Mouse (Mus musculus) cerebellum, postnatal 4 days (tissue): Measurements from ENCODE around the gene Fam161a.

Source experiments
- DNase-seq, 2 experiments: peaks; one replicate each; pipeline ENCODE4 v3.0.0; 2022; ENCODE audit warnings: low spot score in 2 of 2, mixed read lengths in 1 of 2

Gene Fam161a

DNA sequence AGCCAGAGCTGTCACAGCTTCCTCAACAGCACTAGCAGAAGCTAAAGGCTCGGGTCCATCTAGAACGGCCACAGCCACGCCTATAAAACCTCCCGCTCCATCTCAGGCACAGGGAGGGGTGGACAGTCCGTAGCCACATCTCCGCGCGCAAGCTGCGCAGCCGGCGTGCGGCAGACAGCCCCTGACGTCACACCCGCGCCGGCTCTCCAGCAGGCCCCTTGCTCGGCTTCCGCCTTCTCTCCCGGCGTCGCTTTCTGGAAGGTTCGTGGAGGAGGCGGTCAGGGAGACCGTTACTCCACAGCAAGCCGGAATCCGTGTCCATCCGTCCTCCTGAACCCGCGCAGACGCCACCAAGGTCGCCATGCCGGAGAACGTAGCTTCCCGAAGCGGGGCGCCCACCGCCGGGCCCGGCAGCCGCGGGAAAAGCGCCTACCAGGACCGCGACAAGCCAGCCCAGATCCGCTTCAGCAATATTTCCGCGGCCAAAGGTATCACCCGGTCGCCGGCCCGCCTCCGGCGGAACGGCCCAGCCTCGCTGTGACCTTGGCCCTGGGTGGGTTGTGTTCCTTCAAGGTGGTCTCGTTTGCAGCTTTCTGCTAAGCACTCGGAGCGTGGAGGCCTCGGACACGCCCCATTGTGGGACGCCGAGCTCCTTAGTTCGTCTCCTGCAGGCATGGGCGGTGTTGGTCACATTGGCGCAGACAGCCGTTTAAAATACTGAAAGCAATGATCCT lies 16.8 kb upstream of the Fam161a start, which contains the start of gene Cct4:
Cct4 (plus strand) TSS at position 127 of the 734 bp plus-strand sequence.
- DNase-seq = peak; percentile 85 to 91

DNA sequence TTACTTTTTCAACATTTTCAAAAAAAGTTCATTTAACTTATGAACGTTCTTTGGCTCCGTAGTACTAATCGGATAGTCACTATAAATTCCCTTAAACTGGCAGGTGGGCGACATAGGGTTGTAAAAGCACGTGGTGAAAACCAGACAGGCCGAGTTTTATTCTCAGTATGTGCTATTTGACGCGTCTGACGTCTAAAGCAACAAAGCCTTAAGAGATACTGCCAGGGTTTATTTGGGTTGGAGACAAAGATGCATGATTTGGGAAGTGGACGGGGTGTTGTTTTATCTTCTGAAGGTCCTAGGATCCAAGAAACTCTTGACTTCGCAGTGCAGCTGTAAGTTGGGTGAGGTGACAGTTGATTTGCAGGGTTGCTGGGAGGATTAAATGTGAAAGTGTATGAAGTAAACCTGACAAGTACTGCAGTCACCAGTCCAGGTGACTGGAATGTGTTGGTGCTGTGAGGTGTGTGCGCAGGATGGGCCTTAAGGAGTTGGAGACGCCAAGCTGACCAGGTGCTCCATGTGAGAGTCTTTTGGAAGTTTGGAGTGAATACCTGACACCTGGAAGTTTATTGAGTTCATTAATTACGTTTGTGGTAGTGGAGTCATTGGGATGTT lies 16.0 kb upstream of the Fam161a start:
- no peak for DNase-seq

DNA sequence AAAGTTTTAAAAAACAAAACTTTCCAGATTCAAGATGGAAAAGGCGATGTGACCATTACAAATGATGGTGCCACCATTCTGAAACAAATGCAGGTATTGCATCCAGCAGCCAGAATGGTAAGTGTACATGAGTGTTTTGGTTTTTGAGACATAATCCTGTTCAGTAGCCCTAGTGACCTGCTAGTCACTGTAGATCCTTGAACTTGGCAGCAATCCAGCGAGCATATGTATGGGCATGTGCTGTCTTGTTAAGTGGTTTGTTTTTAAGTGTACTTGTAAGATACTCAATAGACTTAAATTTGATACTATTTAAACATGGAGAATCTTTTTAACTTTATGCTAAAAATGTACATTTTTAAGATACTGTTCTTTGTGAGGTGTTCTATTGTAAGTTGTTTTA lies 13.1 kb upstream of the Fam161a start:
- no peak for DNase-seq

DNA sequence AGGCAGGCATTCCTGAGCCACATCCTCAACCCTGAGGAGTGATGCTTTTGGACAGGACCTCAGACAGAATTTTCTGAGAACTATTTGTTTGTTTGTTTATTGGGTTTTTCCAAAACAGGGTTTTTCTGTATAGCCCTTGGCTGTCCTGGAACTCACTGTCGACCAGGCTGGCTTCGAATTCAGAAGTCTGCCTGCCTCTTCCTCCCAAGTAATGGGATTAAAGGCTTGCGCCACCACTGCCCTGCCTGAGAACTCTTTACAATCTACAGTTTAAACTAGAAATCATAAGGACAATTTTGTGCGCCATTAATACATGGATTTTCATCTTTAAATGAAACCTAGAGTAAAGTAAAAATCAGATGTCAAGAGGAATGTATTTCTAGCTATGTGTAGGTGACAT lies 11.9 kb upstream of the Fam161a start:
- no peak for DNase-seq

DNA sequence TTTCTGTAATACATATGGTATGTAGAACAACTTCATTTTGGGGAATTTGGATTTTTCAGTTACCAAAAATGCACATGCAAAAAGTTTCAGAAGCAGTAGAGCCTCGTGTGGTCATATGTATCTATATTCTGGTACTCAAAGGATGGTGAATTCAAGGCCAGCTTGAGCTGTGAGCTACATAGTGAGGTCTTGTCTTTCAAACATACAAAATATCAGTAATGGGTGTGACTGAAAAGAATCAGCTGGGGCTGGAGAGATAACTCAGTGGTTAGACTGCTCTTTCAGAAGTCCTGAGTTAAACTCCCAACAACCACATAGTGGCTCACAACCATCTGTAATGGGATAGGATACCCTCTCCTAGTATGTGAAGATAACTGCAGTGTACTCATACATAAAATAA lies 9.0 kb upstream of the Fam161a start:
- no peak for DNase-seq

DNA sequence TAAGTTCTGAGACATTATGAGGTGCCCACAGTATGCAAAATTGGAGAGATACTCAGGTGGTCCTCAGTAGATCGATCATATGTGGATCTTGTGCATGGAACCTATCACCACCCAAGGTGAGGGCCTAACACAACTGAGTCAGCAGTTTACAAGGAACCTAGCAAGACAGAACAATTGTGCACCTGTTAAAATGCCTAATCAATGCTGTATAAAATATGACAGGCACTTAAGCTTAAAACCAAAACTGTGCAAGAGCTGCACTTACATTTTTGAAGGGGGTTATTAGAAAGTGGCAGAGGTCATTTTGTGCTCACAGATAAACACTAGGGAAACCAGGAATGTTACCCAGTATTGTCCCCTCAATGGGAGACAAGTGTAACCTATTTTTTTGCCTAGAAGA lies 2.1 kb upstream of the Fam161a start:
- no peak for DNase-seq

DNA sequence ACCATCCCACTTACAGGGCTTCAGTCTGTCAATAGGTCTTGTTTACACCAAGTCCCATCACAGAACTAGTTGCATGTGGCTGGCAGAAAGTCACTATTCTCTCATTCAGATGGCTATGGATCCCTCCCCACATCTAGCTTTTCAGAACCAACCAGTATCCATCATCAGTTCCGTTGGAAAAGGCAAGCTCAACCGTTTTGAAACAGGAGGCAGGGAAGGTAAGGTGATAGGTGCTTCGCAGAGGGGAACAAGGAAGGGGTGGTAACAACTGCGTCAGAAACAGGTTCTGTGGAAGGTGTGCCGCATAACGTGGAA lies 208 bp upstream of the Fam161a start:
- DNase-seq = no peak

DNA sequence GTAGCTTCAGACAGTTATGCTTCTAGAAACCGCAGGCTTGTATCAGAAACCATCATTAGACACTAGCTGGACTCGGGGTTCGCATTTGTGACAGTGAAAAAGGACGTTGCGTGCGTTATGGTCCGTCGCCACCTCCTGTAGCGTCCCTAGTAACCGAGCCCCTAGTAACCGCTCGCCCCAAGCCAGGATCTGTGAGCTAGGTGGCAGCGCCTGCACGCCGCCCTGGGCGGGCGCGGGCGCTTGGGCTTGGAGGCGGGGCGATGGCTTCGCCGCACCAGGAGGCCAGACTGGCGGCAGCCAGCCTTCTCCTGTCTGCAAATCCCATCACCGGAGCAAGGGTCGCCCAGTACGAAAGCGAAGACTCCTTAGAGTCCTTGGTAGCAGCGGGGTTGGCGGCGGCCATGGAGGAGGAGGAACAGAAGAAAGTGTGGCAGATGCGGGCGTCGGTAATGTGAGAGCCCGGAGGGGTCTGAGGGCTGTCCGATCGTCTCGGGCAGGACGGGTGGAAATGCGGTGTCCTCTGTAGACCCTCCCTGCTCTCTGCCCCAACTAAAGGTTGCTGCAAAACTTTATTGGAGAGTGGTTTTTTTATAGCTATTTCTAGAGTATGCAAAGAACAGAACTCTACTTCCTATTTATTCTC lies 971 bp downstream of the Fam161a start:
- DNase-seq = peak; percentile 53 to 78

DNA sequence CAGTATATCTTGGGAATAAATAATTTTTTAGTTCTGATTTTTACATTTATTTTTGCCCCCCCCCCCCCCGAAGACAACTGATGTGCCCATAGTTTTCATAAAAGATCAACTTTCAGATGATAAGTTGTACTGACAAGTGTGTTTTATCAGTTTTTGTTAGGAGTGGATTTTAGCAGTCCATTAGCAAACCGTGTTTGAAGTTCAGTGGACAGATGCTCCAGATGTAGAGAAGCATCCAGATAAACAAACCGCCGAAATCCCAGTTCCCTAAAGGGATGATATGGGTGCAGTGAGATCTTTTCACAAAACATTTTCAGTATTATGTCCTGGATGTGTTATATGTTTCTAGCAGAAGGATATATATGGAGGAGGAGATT lies 1.5 kb downstream of the Fam161a start:
- DNase-seq = no peak

DNA sequence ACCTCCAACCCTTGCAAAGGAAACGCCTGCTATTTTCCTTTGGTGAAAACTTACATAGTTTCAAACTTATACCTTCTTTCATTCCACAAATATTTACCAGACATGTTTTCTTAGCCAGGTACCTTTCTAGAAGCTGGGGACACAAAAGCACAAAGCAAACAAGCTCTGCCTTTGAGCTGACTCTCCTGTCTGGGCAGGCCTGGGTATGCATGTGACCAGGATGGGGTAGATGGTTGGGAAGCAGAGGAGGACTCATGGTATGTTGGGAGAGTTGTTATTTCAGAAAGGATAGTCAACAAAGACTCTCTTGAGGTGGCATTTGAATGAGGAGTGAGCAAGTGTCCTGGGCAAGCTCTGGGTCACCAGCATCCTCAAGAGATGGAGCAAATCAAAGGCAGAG lies 5.8 kb downstream of the Fam161a start:
- no peak for DNase-seq

DNA sequence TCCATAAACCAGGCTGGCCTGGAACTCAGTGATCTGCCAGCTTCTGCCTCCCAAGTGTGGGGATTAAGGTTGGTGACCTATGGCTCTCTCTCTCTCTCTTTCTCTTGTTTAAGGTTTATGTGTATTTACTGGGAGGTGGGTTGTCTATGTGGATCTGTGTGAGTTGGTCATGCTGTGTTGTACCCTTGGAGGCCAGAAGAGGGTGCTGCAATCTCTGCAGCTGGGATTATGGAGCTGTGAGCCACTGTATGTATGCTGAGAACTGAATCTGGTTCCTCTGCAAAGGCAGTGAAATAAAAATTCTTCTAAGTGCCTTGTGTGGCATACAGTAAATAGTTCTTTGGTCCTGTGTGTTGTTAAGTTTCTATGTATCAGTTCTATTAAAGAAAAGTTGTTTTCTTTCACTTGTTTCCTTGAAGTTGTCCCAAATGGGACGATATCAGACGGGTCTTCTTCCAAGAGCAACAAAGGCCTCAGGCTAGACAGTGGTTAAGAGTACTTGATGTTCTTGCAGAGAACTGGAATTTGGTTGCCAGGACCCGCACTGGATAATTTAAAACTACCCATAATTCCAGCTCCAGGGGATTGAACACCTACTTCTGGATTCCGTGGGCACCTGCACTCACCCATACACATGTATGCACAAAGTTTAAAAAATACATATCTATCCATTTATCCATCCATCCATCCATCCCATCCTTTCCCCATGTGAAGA lies 6.4 kb downstream of the Fam161a start:
- no peak for DNase-seq

DNA sequence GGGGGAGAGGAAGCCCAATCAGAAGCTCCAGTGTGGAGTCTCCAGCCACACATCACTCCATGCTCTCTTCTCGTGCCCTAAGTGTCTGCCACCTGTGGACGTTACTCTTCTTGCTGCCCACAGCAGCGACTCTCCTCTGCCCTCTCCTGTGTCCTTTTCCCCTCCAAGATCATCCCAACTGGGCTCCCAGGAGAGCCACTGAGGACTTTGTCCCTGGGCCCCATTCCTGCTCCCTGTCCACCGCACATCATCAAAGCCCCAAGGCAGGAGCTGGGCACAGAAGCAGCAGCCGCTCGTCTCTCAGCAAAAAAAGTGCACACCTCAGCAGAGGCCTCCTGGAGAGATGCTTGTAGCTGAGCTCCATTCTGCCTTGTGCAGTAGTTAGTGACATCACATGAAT lies 7.7 kb downstream of the Fam161a start:
- no peak for DNase-seq

DNA sequence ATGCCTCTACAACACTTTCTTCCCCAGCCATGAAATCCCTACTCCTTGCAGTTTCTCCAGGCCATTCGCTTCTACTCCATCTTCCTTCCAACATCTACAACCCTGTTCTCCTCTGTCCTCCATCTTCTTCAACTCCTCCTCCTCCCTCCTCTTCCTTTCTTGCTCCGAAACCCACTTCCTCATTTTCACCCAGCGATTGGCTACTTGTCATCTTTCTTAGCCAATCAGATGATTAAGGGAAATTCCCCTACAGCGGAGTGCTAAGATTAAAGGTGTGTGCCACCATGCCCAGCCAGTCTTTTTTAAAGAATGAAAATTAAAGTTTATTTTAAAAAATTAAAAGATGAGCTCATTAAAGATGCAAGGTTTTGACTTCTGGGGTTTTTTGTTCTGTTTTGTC lies 10.6 kb downstream of the Fam161a start:
- no peak for DNase-seq

DNA sequence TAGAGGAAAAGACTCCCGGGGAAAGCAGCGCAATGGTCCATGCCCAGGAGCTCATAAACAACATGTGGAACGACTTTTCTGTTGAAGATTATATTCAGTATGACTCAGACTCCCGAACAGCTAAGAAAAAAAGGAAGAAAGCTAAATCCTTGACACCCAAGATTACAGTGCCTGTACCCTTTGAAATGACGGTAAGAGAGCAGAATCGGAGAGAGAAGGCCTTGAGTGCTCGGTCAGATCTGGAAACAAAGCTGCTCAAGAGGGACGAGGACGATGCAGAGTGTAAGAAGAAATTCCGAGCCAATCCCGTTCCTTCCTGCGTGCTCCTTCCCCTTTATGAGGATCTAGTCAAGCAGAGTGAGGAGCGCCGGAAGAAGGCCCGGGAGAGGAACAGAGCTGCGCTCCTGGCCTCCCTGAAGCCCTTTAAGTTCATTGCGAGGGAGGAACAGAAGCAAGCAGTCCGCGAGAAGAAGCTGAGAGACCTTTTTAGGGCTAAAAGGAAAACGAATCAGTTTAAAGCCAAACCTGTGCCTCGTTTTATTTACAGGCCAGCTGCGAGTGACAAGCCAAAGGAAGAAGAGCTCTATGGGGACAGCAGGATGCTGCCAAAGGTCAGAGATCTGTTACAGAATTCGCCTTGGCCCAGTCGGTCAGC lies 12.9 kb downstream of the Fam161a start:
- no peak for DNase-seq

DNA sequence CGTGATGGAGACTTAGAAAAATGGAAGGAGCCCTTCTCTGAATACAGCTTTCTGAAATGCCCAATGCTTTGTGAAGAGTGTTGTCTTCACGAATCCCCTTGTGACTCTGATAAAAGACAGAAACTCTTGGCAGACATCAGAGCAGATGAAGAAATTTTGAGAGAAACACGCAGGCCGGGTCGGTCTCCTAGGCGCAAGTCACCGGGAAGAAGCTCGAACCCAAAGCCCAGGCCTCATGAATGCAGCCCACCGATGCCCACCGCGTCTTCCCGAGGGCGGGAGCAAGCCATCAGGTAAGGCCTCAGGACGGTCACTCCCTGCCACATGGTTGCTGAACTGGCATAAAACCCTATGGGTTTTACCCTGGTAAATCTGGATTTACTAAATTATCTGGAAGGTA lies 13.5 kb downstream of the Fam161a start:
- DNase-seq = no peak

DNA sequence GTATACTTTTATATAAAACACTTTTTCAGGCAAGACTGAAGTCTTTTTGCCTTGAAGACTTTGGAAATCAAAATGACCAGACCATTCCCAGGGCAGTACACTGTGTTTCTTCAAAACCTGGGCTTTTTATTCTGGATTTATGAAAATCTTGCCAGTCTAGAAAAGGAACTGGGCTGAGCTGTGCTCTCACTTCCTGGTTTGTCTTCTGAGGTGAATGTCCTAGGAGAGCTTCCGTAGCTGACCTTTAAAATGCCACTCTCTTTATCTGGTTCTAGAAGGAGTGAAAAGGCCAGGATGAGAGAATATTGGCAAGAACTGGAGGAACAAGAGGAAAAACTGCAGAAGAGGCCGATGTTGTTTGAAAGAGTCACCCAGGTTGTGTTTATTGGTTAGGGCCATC lies 15.8 kb downstream of the Fam161a start:
- DNase-seq = no peak

DNA sequence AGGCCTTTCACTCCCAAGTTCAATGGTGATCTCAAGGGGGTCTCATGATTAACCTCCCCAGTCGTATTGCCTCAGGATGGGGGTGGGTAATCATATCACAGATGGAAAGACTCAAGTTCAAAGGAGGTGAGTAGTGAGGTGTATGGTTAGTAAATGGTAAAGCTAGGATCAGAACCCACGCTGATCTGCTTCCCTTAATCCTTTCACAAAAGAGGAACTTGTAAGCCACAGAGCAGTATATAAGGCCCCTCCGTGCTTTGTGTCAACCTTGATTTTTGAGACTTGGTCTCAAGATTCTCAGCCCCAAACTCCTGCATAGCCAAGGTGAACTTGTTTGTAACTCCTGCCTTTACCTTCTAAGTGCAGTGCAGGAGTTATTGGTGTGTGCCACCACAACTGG lies 16.8 kb downstream of the Fam161a start:
- no peak for DNase-seq

DNA sequence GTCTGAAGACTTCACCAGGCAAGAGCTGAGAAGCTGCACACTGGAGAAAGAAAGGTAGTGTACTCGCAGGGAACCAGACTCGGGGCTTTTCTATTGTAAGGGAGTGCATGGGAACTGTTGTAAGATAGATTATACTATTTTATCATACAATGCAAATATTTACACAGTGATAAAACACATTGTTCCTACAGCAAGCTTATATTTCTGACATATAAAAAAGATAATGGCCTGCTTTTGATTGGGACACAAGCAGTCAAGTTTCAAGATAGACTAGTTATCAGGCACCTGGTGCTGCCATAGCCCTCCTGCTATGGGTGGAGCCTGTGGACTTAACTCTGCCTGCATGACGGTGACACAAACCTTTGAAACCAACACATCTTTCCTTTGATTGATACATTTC lies 21.6 kb downstream of the Fam161a start:
- DNase-seq = no peak

DNA sequence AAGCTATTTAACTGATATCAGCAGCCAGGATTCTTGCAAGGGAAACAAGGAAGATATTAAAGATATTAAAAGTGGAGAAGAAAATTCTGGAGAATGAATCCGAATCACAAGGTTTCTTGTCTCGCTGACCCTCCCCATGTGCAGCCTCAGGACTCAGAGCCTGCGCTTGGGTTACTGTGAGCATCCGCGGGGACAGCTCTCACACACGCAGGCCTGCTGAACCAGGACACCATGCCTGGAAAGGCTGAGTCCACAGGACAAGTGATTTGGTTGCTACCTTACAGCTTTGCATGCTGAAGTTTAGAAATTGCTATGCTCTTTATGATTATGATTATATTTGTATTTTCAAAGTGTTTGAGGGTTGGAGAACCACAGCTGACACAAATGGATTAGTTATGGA lies 22.1 kb downstream of the Fam161a start:
- DNase-seq = no peak

DNA sequence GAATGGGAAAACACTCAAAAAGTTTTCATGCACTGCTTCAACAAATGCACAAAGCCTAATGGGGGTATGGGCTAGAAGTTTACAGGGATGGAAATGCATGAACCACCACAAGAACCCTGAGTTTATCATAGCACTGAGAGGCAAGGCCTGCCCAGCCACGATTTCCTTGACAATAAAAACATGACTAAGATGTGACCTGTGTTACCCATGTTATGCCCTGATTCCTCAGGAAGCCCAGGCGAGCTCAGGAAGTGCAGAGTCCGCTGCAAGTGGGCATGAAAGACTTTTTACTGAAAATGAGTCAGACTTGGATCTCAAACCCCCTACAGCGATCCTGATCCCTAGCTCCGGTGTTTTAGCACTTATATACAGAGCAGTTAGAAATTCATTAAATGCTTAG lies 39.9 kb downstream of the Fam161a start:
- DNase-seq = no peak

DNA sequence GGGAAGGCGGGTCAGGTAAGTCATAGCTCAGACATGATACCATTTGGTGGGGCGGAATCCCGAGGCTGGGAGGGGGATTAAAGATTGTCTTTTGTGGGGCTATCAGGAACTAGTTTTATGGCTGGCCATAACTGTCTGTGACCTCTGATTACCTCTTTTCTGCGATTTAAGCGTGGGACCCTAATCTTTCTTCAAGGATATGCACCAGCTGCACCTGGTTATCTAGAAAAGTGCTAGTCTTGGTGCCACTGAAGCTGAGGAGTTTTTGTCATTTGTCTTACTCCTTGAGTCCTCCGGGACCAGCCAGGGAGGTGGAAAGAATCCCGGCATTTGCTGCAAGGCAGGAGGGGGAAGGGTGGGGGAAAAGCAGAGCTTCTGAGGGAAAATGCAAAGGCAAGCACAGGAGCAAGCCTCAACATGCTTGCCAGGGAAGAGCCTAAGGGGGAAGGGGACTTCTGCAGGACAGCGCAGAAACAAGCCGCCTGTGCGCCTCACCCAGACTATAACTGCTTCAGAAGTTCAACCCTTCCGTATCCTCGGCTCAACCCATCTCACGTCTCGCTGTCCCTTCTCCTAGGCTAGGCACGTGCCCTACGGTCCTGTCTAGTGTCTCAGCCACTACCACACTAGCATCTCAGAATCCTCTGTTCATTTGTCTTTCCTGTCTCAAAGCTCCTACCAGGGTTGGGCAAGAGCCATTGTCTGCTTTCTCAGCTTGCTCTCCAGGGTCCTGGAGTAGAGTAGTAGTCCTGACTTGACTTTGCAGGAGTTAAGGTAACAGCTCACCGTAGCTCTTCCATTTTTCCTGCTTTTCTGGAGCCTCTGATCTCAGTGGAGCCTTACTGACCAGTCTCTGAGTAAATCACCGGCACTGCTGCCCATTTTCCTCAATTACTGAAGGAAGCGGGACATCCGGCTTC lies 40.6 kb downstream of the Fam161a start:
- DNase-seq = no peak
